Mouse (Mus musculus) spleen, postnatal 4 days (tissue): ENCODE data around the gene Dda1.

Source experiments
- DNase-seq, 2 experiments: peaks; one replicate each; pipeline ENCODE4 v3.0.0; 2022; ENCODE audit warnings: low spot score in 2 of 2

Dda1 gene

DNA sequence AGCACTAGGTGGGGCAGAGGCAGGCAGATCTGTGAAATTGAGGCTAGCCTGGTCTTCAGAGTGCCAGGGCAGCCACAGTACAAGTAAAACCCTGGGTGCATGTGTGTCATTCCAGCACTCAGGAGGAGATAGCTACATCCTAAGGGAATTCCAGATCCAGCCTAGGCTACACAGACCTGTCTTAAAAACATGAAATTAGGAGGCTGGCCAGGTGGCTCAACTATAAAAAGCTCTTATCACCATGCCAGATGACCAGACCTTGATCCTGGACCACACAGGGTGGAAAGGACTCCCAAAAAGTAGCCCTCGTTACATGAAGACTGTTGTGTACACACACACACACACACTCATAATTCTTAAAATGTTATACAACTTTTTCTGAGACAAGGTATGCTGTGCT lies 998 bp upstream of the Dda1 start:
- no peak for DNase-seq

DNA sequence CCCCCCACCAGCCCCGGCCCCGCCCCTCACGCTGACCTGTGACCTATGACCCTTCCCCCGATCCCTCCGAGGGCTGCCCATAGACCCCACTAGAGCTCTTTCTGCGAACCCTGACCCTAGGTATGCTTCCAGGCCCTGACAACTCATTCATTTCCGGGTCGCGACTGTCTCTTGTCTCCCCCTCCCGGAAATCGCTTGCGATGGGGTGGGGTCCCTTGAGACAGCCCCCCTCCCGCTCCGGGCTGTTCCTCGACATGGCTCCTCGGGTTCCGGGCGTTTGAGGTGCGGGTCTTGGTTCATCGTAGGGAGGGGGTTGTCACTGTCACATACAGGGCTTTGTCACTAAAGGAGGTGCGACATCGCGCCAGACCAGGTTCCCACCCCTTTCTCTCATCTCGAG lies 412 bp downstream of the Dda1 start:
- DNase-seq, result peak; percentile 45 to 78

DNA sequence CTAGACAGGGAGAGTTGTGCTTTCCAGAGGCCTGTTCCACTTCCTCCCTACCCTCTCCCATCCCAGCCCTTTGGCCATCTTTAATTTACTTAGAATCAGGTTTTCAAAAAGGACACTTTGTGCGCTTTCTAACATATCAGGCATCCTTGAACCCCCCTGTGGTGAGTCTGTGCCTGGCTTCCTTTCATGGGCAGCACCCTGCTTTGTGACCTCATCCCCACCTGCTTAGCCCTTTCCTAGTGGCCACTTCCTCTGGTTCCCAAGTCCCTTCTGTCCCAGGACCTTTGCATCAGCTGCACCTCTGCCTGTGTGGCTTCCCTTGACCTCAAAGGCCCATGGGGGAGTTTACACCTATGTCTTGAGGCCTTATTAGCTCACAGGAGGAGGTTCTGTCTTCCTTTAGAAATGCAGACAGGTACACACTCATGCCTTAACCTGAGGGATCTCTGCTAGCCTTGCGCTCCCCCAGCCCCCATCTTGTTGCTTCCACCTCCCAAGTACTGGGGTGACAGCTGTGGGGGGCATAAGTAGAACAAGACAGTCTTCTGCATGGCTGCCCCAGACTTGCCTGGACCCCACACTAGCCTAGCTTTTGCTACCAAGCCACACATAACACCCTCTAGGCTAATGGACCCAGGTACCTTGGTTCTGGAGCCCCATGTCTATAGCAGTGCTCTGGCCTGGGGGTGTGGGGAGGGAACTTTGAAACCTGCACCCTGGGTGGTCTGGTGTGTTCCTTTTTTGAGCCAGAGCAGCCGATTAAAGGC lies 1.3 kb downstream of the Dda1 start:
- DNase-seq, result peak in 1 of 2 experiments; percentile 56

DNA sequence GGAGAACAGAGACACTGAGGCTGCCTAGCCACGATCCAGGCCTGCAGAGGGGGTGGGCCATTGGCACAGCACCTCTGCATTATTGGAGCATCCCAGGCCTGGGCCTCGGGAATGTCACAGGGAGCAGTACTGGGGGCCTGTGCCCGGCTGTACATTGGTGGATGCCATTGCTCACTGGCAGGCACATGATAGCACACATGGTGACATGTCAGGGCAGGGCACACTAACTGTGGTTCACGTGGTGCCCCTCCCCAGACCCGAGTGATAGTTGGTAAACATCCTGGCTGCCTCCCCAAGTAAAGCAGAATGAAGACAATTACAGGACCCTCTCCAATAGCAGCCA lies 1.9 kb downstream of the Dda1 start:
- peak in 1 of 2 experiments; percentile 62 for DNase-seq

DNA sequence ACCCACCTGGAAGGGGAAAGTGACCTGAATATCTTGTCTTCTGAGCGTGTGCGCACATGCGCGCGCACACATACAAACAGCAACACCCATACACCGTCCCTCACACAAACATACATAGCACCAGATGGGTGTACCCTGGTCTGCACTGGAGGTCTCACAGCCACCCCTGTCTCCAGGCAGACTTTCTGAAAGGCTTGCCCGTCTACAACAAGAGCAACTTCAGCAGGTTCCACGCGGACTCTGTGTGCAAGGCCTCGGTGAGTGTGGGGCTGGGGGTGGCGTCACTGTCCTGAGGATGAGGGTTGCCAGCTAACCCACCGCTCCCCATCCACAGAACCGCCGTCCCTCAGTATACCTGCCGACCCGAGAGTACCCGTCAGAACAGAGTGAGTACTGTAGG lies 2.9 kb downstream of the Dda1 start:
- no peak for DNase-seq

DNA sequence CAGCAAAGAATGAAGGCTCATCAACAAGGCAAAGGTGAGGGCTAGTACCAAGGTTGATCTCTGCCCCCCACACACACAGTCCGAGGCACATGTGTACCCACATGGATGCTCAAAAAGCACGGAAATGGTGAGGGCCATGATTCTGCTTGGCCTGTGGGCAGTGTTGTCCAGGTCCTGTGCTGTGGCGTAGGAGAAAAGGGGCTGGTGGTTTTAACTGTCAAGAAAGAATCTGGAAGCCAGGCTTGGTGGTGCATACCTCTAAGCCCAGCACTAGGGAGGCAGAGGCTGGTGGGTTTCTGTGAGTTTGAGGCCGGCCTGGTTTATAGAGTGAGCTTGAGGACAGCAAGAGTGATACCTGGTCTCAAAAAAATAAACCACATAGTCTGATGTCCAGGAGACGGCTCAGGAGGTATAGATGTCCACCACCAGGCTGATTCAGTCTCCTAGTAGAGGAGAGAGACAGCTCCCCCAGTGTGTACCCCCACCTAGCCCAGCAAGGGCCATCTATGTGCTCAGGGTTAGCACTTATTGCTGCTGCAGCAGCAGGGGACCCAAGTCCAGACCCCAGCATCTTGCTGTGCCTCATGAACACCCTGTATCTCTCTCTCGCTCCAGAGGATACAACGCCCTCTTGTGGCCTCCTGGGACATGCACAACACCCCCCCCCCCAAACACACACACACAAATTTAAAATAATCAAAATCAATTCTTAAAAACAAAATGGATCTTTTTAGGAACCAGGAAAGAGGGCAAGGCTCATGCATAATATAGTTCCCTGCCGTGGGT lies 3.8 kb downstream of the Dda1 start:
- no peak for DNase-seq

DNA sequence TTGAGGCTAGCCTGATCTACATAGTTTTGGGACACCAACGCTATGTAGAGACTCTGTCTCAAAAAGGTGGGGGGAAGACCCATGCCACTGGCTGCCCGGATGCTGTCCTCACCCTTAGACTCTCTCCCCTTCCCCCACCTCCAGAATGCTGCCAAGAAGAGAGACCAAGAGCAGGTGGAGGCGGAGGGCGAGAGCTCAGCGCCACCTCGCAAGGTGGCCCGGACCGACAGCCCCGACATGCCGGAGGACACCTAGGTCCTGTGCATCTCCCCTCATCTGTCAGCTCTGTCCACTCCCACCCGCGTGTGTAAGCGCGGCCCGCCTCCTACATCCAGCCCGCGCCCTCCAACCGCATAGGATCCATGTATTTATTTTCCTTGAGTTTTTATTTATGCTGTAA lies 5.3 kb downstream of the Dda1 start:
- DNase-seq, result no peak

DNA sequence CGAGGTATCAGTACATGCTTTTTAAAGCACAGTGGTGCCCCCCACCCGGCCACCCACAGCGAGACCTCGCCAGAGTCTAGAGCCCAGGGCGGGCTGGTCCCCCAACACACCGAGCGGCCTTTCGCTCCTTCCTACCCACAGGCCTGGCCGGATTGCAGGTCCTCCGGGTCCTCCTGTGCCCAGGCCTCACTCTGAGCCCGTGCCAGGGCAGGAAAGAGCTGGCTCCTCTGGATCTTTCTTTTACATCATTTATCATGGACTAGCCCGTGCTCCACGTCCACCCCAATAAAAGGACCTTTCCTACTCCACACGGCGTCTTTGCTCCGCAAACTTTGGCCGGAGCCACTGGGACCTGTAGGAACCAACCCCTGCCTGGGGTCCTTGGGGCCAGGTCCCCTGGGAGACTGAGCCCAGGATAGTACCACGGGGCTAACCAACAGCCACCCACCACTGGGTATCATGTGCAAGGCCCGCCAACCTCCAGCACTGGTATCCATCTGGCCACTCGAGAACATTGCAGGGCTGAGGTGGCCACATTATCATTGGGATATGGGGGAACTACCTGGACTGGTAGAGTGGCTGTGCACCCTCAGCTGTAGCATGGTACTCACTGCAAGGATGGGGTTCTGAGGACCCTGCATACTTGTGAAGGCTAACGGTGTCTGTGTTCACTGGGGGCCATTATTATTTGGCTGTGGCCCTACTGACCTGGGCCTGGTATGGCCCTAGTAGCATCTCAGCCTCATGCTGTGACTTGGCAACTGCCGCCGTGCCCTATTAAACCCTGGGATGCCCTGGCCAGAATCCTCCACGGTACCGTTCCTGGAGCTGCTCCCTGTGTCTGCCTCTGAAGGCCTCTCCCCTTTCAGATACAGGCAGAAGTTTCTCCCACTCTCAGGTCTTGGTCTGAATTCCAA lies 6.0 kb downstream of the Dda1 start:
- DNase-seq, result no peak

DNA sequence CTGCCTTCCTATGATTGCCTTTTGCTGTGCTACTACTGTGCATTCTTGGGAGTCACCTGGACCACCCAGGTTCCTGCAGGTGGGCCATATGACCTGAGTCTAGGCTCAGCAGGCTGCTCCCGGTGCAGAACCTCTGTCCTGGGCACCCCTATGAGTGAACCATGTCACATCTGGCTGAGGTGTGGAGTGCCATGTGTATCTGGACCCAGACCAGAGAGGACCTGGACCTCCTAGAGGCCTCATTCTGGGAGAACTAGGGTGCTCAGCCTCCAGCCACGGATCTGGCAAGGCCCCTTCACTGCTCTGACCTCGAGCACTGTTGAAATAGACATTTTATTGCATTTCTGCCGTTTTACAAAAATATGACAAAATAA lies 6.7 kb downstream of the Dda1 start:
- no peak for DNase-seq

DNA sequence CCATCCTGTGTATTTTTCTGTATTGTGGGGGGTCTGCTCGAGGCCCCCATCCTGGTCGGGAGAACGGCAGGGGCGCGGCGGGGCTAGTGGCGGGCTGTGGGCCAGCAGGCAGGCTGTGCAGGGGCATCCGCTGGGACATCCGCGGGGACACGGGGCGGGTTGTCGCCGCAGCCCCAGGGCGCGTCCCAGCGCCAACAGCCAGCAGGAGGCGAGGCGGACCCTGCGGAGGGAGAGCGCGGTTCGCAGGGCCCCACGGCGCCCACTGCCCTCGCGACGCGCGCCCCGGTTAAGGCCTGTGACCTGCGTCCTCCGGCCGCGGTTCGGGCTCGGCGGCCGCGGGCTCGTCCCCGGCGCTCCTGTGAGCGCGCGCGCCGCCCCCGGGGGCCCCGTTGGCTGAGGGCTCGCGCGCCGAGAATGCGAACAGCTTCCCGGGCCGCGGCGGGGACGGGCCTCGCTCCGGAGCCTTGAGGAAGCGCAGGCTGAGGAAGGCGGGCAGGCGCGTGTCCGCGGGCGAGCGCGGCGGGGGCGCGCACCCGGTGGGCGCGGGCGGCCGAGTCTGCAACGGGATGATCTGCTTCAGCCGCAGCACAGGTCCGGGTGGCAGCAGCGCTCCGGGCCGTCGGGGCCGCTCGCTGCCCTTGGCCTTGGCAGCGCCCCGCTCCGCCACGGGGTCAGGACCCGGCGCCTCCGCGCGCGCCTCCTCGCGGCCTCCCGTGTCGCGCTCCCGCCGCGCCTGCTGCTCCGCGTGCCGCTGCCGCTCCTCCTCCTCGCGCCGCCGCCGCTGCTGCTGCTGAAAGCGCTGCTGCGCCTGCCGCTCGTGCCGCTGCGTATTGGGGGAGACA lies 7.3 kb downstream of the Dda1 start:
- peak; percentile 76 to 89 for DNase-seq

DNA sequence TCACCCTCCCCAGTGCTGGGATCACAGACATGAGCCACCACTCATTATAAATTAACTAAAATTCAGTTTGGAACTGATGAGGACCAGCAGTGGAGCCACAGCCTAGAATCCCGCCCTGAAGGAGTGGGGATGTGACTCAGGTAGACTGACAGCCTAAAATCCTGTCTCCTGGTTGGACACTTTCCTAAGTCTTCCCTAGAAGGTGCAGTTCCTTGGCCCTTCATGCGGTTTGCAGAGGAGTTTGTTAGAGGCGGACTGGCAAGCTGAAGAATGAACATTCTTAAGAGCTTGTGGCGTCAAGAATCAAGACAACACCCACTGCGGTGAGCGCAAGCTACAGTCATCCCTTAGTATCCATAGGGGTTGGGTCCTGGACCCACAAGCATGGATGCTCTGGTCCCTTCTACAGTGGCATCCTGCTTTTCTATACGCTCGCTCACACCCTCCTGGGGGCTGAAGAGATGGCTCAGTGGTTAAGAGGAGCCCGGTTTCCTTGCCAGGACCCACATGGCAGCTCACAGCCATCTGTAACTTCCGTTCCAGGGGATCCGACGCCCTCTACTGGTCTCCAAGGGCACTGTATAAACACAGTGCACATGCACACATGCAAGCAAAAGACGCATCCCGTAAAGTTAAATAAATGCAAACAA lies 8.3 kb downstream of the Dda1 start:
- DNase-seq, result peak in 1 of 2 experiments; percentile 70

DNA sequence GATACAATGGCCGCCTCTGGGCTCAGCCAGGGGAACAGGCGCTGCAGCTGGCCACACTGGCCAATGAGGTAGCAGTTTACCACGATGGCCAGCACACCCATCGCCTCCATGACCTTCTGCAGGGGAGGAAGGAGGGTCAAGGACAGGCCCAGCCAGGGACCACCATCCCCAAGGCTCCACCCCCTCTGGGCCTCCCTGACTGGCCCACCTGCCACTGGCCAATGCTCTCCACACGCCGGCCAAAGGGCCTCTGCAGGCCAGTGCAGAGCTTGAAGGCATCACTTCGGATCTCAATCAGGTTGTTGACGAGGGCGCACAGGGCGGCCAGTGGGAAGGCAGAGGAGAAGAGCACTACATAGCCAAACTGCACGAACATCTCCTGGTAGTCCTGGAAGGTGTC lies 9.9 kb downstream of the Dda1 start:
- DNase-seq, result peak in 1 of 2 experiments; percentile 65

DNA sequence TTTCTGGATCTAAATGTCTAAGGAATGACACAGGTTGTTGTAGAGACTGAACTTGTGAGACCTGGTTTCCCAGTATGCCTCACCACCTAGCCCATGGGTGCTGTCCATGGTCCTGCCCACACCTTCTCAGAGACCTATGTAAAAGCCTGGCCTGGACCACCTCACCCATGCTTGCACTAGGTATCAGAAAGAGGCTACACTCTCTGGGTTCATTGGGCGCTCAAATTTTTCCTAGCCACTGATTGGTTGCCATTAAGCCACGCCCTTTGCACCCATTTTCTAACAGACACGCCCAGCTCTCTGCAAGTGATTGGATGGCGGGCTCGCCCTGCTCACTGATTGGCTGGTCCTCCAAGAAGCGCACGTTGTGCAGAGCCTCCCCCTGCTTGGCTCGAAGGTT lies 14.9 kb downstream of the Dda1 start:
- peak; percentile 50 to 81 for DNase-seq

DNA sequence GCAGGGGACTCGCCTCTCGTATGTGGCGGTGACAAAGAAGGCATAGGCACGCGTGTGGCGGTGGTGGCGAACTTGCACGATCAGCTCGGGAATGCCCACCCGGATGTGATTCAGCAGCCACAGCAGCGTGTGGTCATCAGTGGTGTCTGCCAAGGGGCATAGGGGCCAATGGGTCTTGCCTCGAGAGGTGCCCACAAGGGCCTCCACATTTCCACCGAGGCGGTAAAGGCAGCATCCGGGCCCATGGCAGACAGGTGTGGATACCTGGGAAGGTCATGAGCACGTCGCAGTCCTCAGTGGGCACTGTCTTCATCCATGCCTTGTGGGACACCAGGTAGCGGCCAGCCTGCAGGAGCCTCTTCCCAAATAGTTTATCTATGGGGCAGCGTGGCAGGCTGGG lies 15.7 kb downstream of the Dda1 start:
- DNase-seq, result peak in 1 of 2 experiments; percentile 68

DNA sequence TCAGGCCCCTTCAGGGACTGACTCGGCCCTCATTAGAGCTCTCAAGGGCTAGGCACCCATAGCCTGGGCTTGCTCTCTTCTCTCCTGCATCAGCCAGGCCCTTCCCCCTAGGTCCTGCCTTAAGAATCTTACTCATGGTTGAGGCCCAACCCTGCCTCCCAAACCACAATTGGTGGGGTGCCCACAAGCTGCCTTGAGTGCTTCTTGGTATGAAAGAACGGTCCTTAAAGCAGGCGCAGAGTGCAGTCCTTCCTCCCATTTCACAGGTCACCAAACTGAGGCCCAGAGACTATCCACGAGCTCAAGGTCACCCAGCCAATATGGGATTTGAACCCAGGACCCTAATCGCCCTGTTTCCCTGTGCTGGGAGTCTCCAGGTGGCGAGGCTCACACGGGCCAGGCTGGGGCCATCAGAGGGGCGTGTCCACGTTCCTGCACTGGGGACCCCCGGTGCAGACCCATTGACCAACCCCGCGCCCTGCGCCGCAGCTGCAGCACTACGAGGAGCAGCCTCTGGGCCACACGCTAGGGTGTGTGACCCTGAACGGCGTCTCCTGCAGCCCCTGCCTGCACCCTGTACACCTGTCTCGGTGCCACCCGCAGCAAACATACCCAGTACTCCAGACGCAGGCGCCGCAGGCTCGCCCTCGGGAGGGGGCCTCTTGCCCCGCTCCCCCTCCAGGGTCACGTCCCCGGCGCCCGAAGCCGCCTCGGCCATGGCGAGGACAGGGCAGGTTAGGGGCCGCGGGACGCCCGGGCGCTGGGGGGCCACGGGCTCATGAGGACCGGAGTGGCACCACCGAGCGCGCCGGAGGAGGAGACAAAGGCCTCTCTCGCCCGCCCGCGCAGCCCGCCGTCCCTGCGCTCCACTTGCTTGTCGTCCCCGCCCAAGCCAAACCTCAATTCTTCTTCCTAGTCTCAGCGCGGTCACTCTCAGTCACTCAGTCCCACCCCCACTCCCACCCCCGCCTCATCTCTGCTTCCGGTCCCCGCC lies 16.4 kb downstream of the Dda1 start, which contains the start of gene Ano8:
Gene Ano8, minus strand, starts transcription at position 822 of the 994 bp plus-strand sequence.
- peak; percentile 76 to 89 for DNase-seq

DNA sequence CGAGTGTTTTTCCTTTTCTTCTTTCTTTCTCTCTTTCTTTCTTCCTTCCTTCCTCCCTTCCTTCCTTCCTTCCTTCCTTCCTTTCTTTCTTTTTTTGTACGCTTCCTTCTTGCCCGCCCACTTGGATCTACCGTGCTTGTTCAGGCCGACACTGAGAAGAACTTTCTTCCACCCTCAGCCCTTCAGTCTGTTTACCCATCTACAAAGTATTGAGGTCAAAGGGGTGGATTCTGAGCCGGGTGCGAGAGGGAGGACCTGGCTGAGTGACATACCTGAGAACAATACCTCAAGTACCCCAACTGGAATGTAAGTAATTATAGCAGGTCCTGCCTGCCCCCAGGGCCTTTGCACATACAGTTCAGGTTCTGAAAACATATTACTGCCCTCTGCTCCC lies 17.1 kb downstream of the Dda1 start:
- DNase-seq, result no peak

DNA sequence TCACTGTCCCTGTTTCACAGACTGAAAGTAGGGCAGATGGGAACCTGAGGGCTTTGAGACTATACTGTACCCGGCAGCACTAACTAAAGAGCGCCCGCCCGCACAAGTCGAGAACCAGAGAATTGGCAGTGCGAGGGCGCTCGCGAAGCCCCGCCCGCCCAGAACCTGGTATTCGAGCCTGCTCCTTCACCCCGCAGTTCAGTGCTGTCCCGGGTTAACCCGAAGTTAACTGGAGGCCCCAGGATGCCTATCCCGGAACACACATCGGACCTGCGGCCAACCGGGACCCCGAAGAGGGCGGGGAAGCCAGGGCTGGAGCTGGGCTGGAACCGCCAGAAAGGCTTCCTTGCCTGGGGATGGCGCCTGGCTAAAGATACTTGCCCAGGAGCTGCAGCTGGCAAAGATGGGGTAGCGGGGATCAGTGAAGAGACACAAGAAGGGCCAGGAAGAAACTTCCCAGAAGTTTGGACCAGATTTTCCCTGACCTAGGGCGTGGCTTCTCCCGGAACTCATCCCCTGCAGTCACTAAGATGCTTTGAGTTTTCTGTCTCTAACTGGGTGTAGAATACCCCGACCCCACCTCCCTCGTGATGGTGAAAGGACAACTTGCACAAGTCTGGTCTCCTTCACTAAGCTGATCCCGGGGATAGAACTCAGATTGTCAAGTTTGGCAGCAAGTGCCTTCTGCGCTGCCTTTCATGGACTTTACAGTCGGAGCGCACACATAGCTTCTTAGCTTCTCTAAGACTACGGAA lies 18.9 kb downstream of the Dda1 start, which contains the start of gene Gtpbp3:
Gene Gtpbp3, plus strand, starts transcription at position 413 of the 755 bp plus-strand sequence.
- peak; percentile 78 to 88 for DNase-seq

DNA sequence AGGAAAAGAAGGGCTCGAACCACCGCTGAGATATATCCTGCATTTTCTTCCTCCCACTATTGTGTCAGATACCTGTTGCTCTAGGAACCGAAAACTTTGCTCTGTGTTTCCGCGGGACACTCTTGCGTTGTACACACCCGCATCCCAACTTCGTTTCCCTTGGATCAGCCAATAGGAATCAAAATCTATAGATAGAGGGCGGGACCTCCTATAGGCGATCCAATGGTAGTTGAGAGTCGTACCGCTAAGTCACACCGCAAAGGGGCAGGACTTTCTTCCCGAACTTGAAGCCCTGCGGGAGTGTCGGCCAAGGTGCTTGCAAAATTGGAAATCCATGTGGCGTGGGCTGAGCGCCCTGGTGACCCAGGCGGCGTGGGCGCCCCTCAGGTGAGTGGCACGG lies 19.5 kb downstream of the Dda1 start:
- DNase-seq, result peak; percentile 89 to 93

DNA sequence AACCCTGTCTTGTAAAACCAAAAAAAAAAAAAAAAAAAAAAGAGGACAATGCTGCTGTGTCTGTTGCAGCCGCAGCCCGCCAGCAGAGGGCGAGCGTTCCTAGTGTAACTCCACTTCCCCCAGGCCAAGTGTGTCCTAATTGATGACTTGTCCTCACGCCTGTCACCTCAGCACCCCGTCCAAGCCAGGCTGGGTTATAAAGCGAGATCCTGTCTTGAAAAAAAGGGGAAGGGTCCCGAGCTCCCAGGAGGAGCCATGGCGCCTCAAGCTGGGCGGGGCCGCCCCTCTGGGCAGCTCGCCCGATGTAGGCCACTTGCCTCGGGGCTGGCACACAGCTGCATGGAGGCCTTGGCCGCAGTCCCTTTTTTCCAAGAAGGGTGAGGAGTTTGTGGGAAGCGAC lies 26.0 kb downstream of the Dda1 start:
- DNase-seq, result peak; percentile 82 to 93
